Mouse (Mus musculus): Measurements from ENCODE around the gene Tbc1d14. TPM values are rescaled to one million over a fixed set of nuclear protein-coding genes. Genes with fewer than 3 reads are reported as not detected.

Tbc1d14 gene
- polyA plus RNA-seq, 1 experiment from 2014 or later = 38.1 TPM

- no peaks in the 10 kb centered on the region for H3K27me3 ChIP-seq
- no peak overlapping the region for H3K4me3 ChIP-seq
- H3K9me3 ChIP-seq = no peaks in the 10 kb centered on the region
- H3K27ac ChIP-seq = no peak overlapping the region
- 67% methylated on average over 6 of the region's 6 CpGs for WGBS
- no peak overlapping the region for H3K9ac ChIP-seq
- no peaks in the 10 kb centered on the region for H3K36me3 ChIP-seq
- no peak for ATAC-seq (ENCODE audit: low FRiP score, low read depth)
- no peak overlapping the region for H3K4me2 ChIP-seq (replicated peaks)
- peaks cover 14% of the 10 kb centered on the region for H3K4me1 ChIP-seq
Measured at GRCm38 (mm10) chr5:36449710-36450358, 143.2 kb downstream of the Tbc1d14 start.

GRCm38 (mm10) chr5:36447872-36448271, 145.2 kb downstream of the Tbc1d14 start:
- no peak overlapping the region for H3K4me2 ChIP-seq (replicated peaks)
- 94% methylated on average over 12 of the region's 12 CpGs for WGBS
- peaks cover 25% of the 10 kb centered on the region for H3K4me1 ChIP-seq

GRCm38 (mm10) chr5:36446166-36446890, 146.7 kb downstream of the Tbc1d14 start:
- Histone ChIP-seq H3K9me3 (no peaks in the 10 kb centered on the region), H3K27me3 (no peaks in the 10 kb centered on the region; the same call in 1 of the 2 replicates), H3K27ac (no peak overlapping the region), H3K4me1 (peaks cover 30% of the 10 kb centered on the region), H3K4me3 (no peak overlapping the region), H3K9ac (no peak overlapping the region), H3K36me3 (no peaks in the 10 kb centered on the region), H3K4me2 (replicated peaks) (no peak overlapping the region)
- ATAC-seq (ENCODE audit: low FRiP score, low read depth) = no peak
- WGBS = 36% methylated on average over 9 of the region's 9 CpGs

More at GRCm38 (mm10) chr5:36447872-36448271, 145.2 kb downstream of the Tbc1d14 start:
- Histone ChIP-seq H3K9me3 (no peaks in the 10 kb centered on the region), H3K36me3 (no peaks in the 10 kb centered on the region), H3K27ac (no peak overlapping the region), H3K4me3 (no peak overlapping the region), H3K27me3 (no peaks in the 10 kb centered on the region; the same call in 1 of the 2 replicates), H3K9ac (no peak overlapping the region)
- ATAC-seq (ENCODE audit: low FRiP score, low read depth) = no peak

GRCm38 (mm10) chr5:36445028-36445427, 148.0 kb downstream of the Tbc1d14 start:
- H3K4me3 ChIP-seq = no peak overlapping the region
- H3K9me3 ChIP-seq = no peaks in the 10 kb centered on the region
- 22% methylated on average over 8 of the region's 8 CpGs for WGBS
- no peaks in the 10 kb centered on the region for H3K36me3 ChIP-seq
- no peak overlapping the region for H3K4me2 ChIP-seq (replicated peaks)
- peak overlapping the region; percentile 36; the same call in 1 of the 2 replicates for H3K9ac ChIP-seq
- peaks cover 27% of the 10 kb centered on the region for H3K4me1 ChIP-seq
- no peaks in the 10 kb centered on the region; the same call in 1 of the 2 replicates for H3K27me3 ChIP-seq
- H3K27ac ChIP-seq = no peak overlapping the region; the same call in 1 of the 2 replicates
- ATAC-seq (ENCODE audit: low FRiP score, low read depth) = no peak; the same call in 1 of the 2 replicates

- Histone ChIP-seq H3K9ac (no peak overlapping the region), H3K36me3 (no peaks in the 10 kb centered on the region), H3K4me1 (peaks cover 27% of the 10 kb centered on the region), H3K27me3 (no peaks in the 10 kb centered on the region; the same call in 1 of the 2 replicates), H3K9me3 (no peaks in the 10 kb centered on the region), H3K4me2 (replicated peaks) (no peak overlapping the region), H3K4me3 (no peak overlapping the region), H3K27ac (no peak overlapping the region)
- ATAC-seq (ENCODE audit: low FRiP score, low read depth) = no peak
- WGBS = 37% methylated on average over 4 of the region's 4 CpGs
Measured at GRCm38 (mm10) chr5:36444611-36445010, 148.5 kb downstream of the Tbc1d14 start.

GRCm38 (mm10) chr5:36440741-36441140, 152.3 kb downstream of the Tbc1d14 start:
- 67% methylated on average over 3 of the region's 3 CpGs for WGBS
- ATAC-seq (ENCODE audit: low FRiP score, low read depth) = no peak
- Histone ChIP-seq H3K4me2 (replicated peaks) (no peak overlapping the region), H3K36me3 (no peaks in the 10 kb centered on the region), H3K27me3 (no peaks in the 10 kb centered on the region; the same call in 1 of the 2 replicates), H3K27ac (no peak overlapping the region), H3K9ac (no peak overlapping the region), H3K9me3 (no peaks in the 10 kb centered on the region), H3K4me1 (peaks cover 26% of the 10 kb centered on the region), H3K4me3 (no peak overlapping the region)

Other genes with a start within 250 kb of the Tbc1d14 start
- gene Sorcs2, start 195.1 kb downstream of the Tbc1d14 start, polyA plus RNA-seq (2015; fragmentation: Nextera tagmentation; extraction: Ambion mirVana) = 21.2 and 23.0 TPM in 2 replicates
- gene Grpel1, start 128.3 kb downstream of the Tbc1d14 start, polyA plus RNA-seq (2015; fragmentation: Nextera tagmentation; extraction: Ambion mirVana) = 50.0 and 50.1 TPM in 2 replicates
- 2.2 TPM in 2 replicates for gene Tada2b, start 109.0 kb downstream of the Tbc1d14 start, polyA plus RNA-seq (2015; fragmentation: Nextera tagmentation; extraction: Ambion mirVana)
- gene Ccdc96, start 108.7 kb downstream of the Tbc1d14 start, polyA plus RNA-seq (2015; fragmentation: Nextera tagmentation; extraction: Ambion mirVana) = 0.15 and 0.24 TPM in 2 replicates
- 20.6 and 21.4 TPM in 2 replicates for gene D5Ertd579e, start 102.7 kb upstream of the Tbc1d14 start, polyA plus RNA-seq (2015; fragmentation: Nextera tagmentation; extraction: Ambion mirVana)
- 28.2 and 29.5 TPM in 2 replicates for gene Bloc1s4, start 155.4 kb upstream of the Tbc1d14 start, polyA plus RNA-seq (2015; fragmentation: Nextera tagmentation; extraction: Ambion mirVana)
- gene Mrfap1, start 203.5 kb upstream of the Tbc1d14 start, polyA plus RNA-seq (2015; fragmentation: Nextera tagmentation; extraction: Ambion mirVana) = 546 and 583 TPM in 2 replicates
- gene Man2b2, start 237.4 kb upstream of the Tbc1d14 start, polyA plus RNA-seq (2015; fragmentation: Nextera tagmentation; extraction: Ambion mirVana) = 9.4 and 11.0 TPM in 2 replicates

Measured in limb, embryonic 13.5 days (tissue).